Mouse (Mus musculus) forebrain, postnatal 0 days (tissue): ENCODE results near the gene Padi6. TPM values are rescaled to one million over a fixed set of nuclear protein-coding genes. Genes with fewer than 3 reads are reported as not detected.

Experiments
- ATAC-seq: fragments of 200-750 bp; cut with Nextera tagmentation; 2 replicates; pipeline ENCODE4 v1.8.0; 2017; ENCODE audit warnings: mild to moderate bottlenecking, moderate library complexity
- DNase-seq: peaks from one replicate; pipeline ENCODE4 v3.0.0-alpha.2; 2015
- H3K27ac ChIP-seq: fragments of 300-500 bp; sonication (generic); 2 replicates; pipeline ENCODE4 v1.5.1; 2014; ENCODE audit warnings: low read depth, mild to moderate bottlenecking, antibody characterized with exemption, low read length, moderate library complexity, mixed read lengths
- H3K27me3 ChIP-seq: fragments of 300-500 bp; sonication (generic); 2 replicates; pipeline ENCODE4 v1.6.1; 2014; ENCODE audit warnings: mild to moderate bottlenecking, low read length, mixed read lengths; ENCODE audit not compliant: insufficient read depth
- H3K36me3 ChIP-seq: fragments of 300-500 bp; sonication (generic); 2 replicates; pipeline ENCODE4 v1.6.1; 2014; ENCODE audit warnings: mild to moderate bottlenecking, moderate library complexity; ENCODE audit not compliant: insufficient read depth
- H3K4me1 ChIP-seq: fragments of 300-500 bp; sonication (generic); 2 replicates; pipeline ENCODE4 v1.6.1; 2014; ENCODE audit warnings: antibody characterized with exemption; ENCODE audit not compliant: insufficient read depth
- H3K4me2 ChIP-seq: fragments of 300-500 bp; sonication (generic); 2 replicates; pipeline ENCODE4 v1.6.1; 2014; ENCODE audit warnings: low read depth, mild to moderate bottlenecking, moderate library complexity
- H3K4me3 ChIP-seq: fragments of 300-500 bp; sonication (generic); 2 replicates; pipeline ENCODE4 v1.5.1; 2014; ENCODE audit warnings: low read depth, low read length, mixed read lengths
- H3K9ac ChIP-seq: fragments of 300-500 bp; sonication (generic); 2 replicates; pipeline ENCODE4 v1.6.1; 2014; ENCODE audit warnings: mild to moderate bottlenecking
- H3K9me3 ChIP-seq: fragments of 300-500 bp; sonication (generic); 2 replicates; pipeline ENCODE4 v1.6.1; 2016; ENCODE audit warnings: low read length
- CTCF ChIP-seq: sonication (generic); IDR thresholded peaks from 2 replicates; pipeline ENCODE4 v1.5.1; 2016; ENCODE audit warnings: antibody characterized with exemption, control low read depth, low read depth
- WGBS: fragments of 180-500 bp; shearing (Covaris S2); extraction: QIAGEN DNeasy Blood & Tissue Kit; methylation state at CpG from one replicate; pipeline ENCODE4 v1.1.7; 2014; 5-methylcytosine and 5-hydroxymethylcytosine counted together
- polyA plus RNA-seq: library from polyadenylated mRNA; unstranded; fragments of >200 nt; fragmentation: Nextera tagmentation; extraction: Ambion mirVana; gene quantifications from 2 replicates; pipeline ENCODE4 v1.2.1, GENCODE M21; 2015
- total RNA-seq: library from RNA; depleted of rRNA; stranded (reverse); fragments of >200 nt; gene quantifications from 2 replicates; pipeline ENCODE4 v1.2.3, GENCODE M21; 2014

The Padi6 gene
- total and polyA plus RNA-seq, 2 experiments from 2014 or later: 0.18 TPM; not detected in 1

DNA sequence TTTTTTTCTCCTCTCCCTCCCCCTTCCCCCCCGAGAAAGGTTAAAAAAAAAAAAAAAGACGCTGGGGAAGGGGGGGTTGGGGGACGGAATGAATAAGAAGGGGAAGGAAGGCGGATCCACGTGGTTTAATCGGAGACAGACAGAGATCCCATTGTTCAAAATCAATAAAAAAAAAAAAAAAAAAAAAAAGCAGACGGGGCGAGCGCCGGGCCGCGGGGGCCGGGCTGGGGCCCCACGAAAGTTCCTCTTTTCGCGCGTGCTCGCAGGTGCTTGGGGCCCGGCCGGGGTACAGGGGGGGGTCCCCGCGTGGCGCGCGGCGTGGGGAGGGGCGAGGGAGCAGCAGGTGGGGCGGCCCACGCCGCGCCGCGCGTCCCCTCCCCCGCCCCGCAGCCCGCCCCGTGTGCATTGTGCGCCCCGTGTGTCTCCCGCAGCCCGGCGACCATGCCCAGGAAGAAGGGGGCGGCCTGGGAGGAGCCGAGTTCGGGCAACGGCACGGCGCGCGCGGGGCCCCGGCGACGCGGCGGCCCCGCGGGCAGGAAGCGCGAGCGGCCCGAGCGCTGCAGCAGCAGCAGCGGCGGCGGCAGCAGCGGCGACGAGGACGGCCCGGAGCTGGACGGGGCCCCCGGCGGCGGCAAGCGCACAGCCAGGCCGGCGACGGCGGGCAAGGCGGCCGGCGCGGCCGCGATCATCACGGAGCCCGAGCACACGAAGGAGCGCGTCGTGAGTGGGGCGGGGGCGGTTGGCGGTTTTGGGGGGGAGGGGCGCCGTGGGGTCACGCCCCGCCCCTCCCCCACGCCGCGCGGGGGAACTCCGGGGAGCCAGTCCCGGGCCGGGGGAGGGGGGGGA is 40.5 kb downstream of the Padi6 start:
- peak overlapping the region; percentile 96 for H3K4me3 ChIP-seq
- peak overlapping the region; percentile 87 for H3K4me2 ChIP-seq
- DNase-seq (no peak), ATAC-seq (peak; percentile 18)
- peak overlapping the region; percentile 93 for H3K27ac ChIP-seq
- no peak for TF ChIP-seq CTCF
- H3K9ac ChIP-seq: peak overlapping the region; percentile 67
- no peaks in the 10 kb centered on the region for H3K36me3 ChIP-seq
- H3K4me1 ChIP-seq: peaks cover 5% of the 10 kb centered on the region; the same call in 1 of the 2 replicates
- peaks cover 12% of the 10 kb centered on the region for H3K27me3 ChIP-seq
- WGBS: under 1% methylated on average over 58 of the region's 107 CpGs
- H3K9me3 ChIP-seq: no peaks in the 10 kb centered on the region

- Histone ChIP-seq H3K4me1 (peaks cover 5% of the 10 kb centered on the region; the same call in 1 of the 2 replicates), H3K27ac (peak overlapping the region; percentile 93), H3K36me3 (no peaks in the 10 kb centered on the region), H3K9ac (peak overlapping the region; percentile 67), H3K9me3 (no peaks in the 10 kb centered on the region), H3K27me3 (peaks cover 12% of the 10 kb centered on the region), H3K4me3 (peak overlapping the region; percentile 96), H3K4me2 (peak overlapping the region; percentile 87)
- 1% methylated on average over 58 of the region's 61 CpGs for WGBS
- TF ChIP-seq CTCF: peak; percentile 19; the same call in 1 of the 2 replicates
- DNase-seq (peak; percentile 86), ATAC-seq (peak; percentile 80)
Observed at GRCm38 (mm10) chr4:140701049-140701715, 41.3 kb downstream of the Padi6 start.

DNA sequence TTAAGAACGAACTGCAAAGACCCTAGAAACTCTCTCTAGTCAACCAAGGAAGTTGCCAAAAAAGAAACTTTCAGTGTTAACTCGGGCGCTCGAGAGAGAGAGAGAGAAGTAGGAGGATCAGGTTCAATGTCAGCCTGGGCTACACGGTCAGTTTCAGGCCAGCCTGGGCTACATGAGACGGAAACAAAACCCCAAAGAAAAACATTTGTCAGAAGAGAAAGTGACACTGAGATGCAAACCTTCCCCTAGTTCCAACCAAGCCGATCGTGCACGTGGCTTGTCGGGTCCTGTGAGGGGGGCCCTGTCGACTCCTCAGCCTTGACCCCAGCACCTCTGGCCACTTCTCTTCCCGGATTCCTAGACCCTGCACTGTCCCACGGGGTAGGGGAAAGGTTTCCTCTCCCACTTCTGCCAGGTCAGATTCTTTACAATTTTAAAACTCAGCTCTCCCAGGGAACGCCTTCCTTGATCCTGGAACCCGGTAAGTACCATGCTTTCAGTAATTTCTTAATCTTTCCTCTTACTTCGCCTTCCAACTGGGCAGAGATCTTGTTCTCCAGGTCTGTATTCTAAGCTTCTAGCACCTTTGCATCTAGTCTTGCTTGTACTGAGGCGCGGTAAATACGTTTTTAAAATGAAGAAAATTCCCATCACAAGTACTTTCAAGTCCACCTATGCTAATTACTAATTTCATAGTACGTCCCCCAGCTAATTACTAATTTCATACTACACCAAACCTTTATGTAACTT is 42.0 kb downstream of the Padi6 start, which contains the start of gene Rcc2:
Gene Rcc2 (plus strand): TSS at position 273 of the 750 bp plus-strand sequence.
- H3K4me1 ChIP-seq: peaks cover 5% of the 10 kb centered on the region; the same call in 1 of the 2 replicates
- H3K4me3 ChIP-seq: peak within 1 kb of the TSS; percentile 96
- ATAC-seq (no peak), DNase-seq (no peak)
- H3K27me3 ChIP-seq: peaks cover 12% of the 10 kb centered on the region
- H3K4me2 ChIP-seq: peak within 1 kb of the TSS; percentile 87
- 8% methylated on average over 20 of the region's 20 CpGs for WGBS
- no peaks in the 10 kb centered on the region for H3K9me3 ChIP-seq
- no peaks in the 10 kb centered on the region for H3K36me3 ChIP-seq
- peak within 1 kb of the TSS; percentile 93 for H3K27ac ChIP-seq
- TF ChIP-seq CTCF: no peak
- peak within 1 kb of the TSS; percentile 67 for H3K9ac ChIP-seq

DNA sequence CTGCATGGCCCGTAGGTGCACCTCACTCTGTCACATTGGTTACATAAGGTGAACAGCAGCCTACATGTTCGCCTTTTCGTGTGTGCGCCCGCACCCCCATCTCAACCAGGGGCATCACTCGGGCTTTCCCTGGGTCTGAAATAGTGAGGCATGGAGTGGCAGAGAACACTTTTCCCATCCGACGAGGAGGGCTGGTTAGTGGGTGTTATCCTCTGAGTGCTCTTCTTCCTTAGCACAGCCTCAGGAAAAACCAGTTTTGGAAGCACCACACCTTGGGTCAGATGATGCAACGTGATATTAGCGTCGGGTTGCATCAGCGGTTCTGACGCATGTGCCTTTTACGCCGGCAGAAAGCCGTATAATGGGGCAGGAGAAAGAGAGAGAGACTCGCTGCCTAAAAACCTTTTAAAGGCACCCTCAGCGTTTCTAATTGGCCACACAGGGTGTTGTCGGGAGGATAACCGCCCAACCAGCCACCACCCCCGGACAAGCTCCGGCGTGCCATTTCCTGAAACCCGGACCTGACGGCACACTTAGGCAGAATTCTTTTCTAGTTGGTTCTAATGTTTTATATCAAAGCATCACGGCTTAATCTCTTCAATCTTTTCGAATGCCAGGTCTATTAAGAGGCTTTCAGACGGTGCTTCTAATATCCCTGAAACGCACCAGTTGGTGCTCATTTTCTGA is 42.9 kb downstream of the Padi6 start:
- H3K4me2 ChIP-seq: peak overlapping the region; percentile 87
- 5% methylated on average over 29 of the region's 29 CpGs for WGBS
- H3K9me3 ChIP-seq: no peaks in the 10 kb centered on the region
- 0 out of 2 replicates have a peak overlapping the region, but pooled peaks have one; percentile 2 for H3K27ac ChIP-seq
- peak; percentile 71 for DNase-seq
- H3K9ac ChIP-seq: peak overlapping the region; percentile 36
- peaks cover 5% of the 10 kb centered on the region; the same call in 1 of the 2 replicates for H3K4me1 ChIP-seq
- H3K4me3 ChIP-seq: peak overlapping the region; percentile 30
- ATAC-seq: peak; percentile 16; the same call in 1 of the 2 replicates
- no peak for TF ChIP-seq CTCF
- H3K27me3 ChIP-seq: peaks cover 12% of the 10 kb centered on the region
- H3K36me3 ChIP-seq: no peaks in the 10 kb centered on the region

GRCm38 (mm10) chr4:140695675-140696585 is 46.5 kb downstream of the Padi6 start:
- H3K4me1 ChIP-seq: peaks cover 5% of the 10 kb centered on the region; the same call in 1 of the 2 replicates
- H3K9me3 ChIP-seq: no peaks in the 10 kb centered on the region
- H3K27me3 ChIP-seq: peaks cover 12% of the 10 kb centered on the region
- H3K27ac ChIP-seq: no peak overlapping the region
- H3K36me3 ChIP-seq: no peaks in the 10 kb centered on the region
- ATAC-seq (no peak), DNase-seq (no peak)
- H3K9ac ChIP-seq: no peak overlapping the region
- no peak overlapping the region for H3K4me2 ChIP-seq
- 81% methylated on average over 14 of the region's 14 CpGs for WGBS
- TF ChIP-seq CTCF: no peak
- H3K4me3 ChIP-seq: no peak overlapping the region
